Mouse (Mus musculus): ENCODE measurements at regions not wholly inside any gene's neighbourhood (a gene's known extent, or its start where the extent isn't known, plus 50 kb on each side); places are given as distances from the start of the nearest gene placed in this dataset.

- no peak for ATAC-seq
- no peak overlapping the region for H3K4me2 ChIP-seq (replicated peaks; ENCODE audit: low read depth)
- no peaks in the 10 kb centered on the region for H3K9me3 ChIP-seq (ENCODE audit: control insufficient read depth)
- H3K9ac ChIP-seq (ENCODE audit: low read depth, low read length): no peak overlapping the region
- 84% methylated on average over 3 of the region's 3 CpGs for WGBS
- no peaks in the 10 kb centered on the region for H3K27me3 ChIP-seq (replicated peaks; ENCODE audit: control insufficient read depth, insufficient read depth, low read length)
- no peaks in the 10 kb centered on the region for H3K36me3 ChIP-seq (ENCODE audit: control insufficient read depth, insufficient read depth)
- no peaks in the 10 kb centered on the region for H3K4me1 ChIP-seq (replicated peaks; ENCODE audit: control insufficient read depth, insufficient read depth, low read length)
- TF ChIP-seq CTCF (IDR thresholded peaks at IDR 0.05; ENCODE audit: low read depth): no peak
- H3K4me3 ChIP-seq (ENCODE audit: low read depth, low read length): no peak overlapping the region
- H3K27ac ChIP-seq (ENCODE audit: low read depth, low read length): no peak overlapping the region
These were observed 1099.6 kb upstream of the Tenm2 start for GRCm38 (mm10) chr11:38335411-38335810.

GRCm38 (mm10) chr11:38297693-38298092, 1061.9 kb upstream of the Tenm2 start:
- Histone ChIP-seq H3K36me3 (ENCODE audit: control insufficient read depth, insufficient read depth) (no peaks in the 10 kb centered on the region), H3K9ac (ENCODE audit: low read depth, low read length) (no peak overlapping the region), H3K4me3 (ENCODE audit: low read depth, low read length) (no peak overlapping the region), H3K9me3 (ENCODE audit: control insufficient read depth) (no peaks in the 10 kb centered on the region), H3K27ac (ENCODE audit: low read depth, low read length) (no peak overlapping the region), H3K4me1 (replicated peaks; ENCODE audit: control insufficient read depth, insufficient read depth, low read length) (no peaks in the 10 kb centered on the region), H3K27me3 (replicated peaks; ENCODE audit: control insufficient read depth, insufficient read depth, low read length) (no peaks in the 10 kb centered on the region), H3K4me2 (replicated peaks; ENCODE audit: low read depth) (no peak overlapping the region)
- no peak for TF ChIP-seq CTCF (IDR thresholded peaks at IDR 0.05; ENCODE audit: low read depth)
- no peak for ATAC-seq

- Histone ChIP-seq H3K4me1 (replicated peaks; ENCODE audit: control insufficient read depth, insufficient read depth, low read length) (no peaks in the 10 kb centered on the region), H3K27me3 (replicated peaks; ENCODE audit: control insufficient read depth, insufficient read depth, low read length) (no peaks in the 10 kb centered on the region), H3K9ac (ENCODE audit: low read depth, low read length) (no peak overlapping the region), H3K4me2 (replicated peaks; ENCODE audit: low read depth) (no peak overlapping the region), H3K27ac (ENCODE audit: low read depth, low read length) (no peak overlapping the region), H3K9me3 (ENCODE audit: control insufficient read depth) (no peaks in the 10 kb centered on the region), H3K36me3 (ENCODE audit: control insufficient read depth, insufficient read depth) (no peaks in the 10 kb centered on the region), H3K4me3 (ENCODE audit: low read depth, low read length) (no peak overlapping the region)
- no peak for ATAC-seq
- TF ChIP-seq CTCF (IDR thresholded peaks at IDR 0.05; ENCODE audit: low read depth): no peak
- WGBS: 63% methylated on average over 3 of the region's 3 CpGs
These were observed 1055.5 kb upstream of the Tenm2 start for GRCm38 (mm10) chr11:38291289-38291688.

GRCm38 (mm10) chr11:38280961-38281360, 1045.2 kb upstream of the Tenm2 start:
- H3K4me1 ChIP-seq (replicated peaks; ENCODE audit: control insufficient read depth, insufficient read depth, low read length): no peaks in the 10 kb centered on the region
- no peaks in the 10 kb centered on the region for H3K9me3 ChIP-seq (ENCODE audit: control insufficient read depth)
- ATAC-seq: no peak
- 81% methylated on average over 2 of the region's 2 CpGs for WGBS
- H3K4me3 ChIP-seq (ENCODE audit: low read depth, low read length): no peak overlapping the region
- no peaks in the 10 kb centered on the region for H3K27me3 ChIP-seq (replicated peaks; ENCODE audit: control insufficient read depth, insufficient read depth, low read length)
- H3K9ac ChIP-seq (ENCODE audit: low read depth, low read length): no peak overlapping the region
- no peaks in the 10 kb centered on the region for H3K36me3 ChIP-seq (ENCODE audit: control insufficient read depth, insufficient read depth)
- no peak overlapping the region for H3K27ac ChIP-seq (ENCODE audit: low read depth, low read length)
- no peak overlapping the region for H3K4me2 ChIP-seq (replicated peaks; ENCODE audit: low read depth)
- TF ChIP-seq CTCF (IDR thresholded peaks at IDR 0.05; ENCODE audit: low read depth): no peak

Measured in intestine, postnatal 0 days (tissue).